Mouse (Mus musculus) stomach, postnatal 0 days (tissue): ENCODE data around the gene Ugt1a6a. TPM values are rescaled to one million over a fixed set of nuclear protein-coding genes. Genes with fewer than 3 reads are reported as not detected.
"Not testable (repeated sequence)": the region's sequence is repeated elsewhere in the genome, so short reads cannot be mapped to it uniquely, and the experiment has no call there.

Experiments
- ATAC-seq: fragments of 200-750 bp; cut with Nextera tagmentation; 2 replicates; pipeline ENCODE4 v1.8.0; 2017; ENCODE audit not compliant: low FRiP score, low TSS enrichment
- DNase-seq: peaks from one replicate; pipeline ENCODE4 v3.0.0-alpha.2; 2016; ENCODE audit warnings: low spot score
- H3K27ac ChIP-seq: fragments of 300-500 bp; sonication (generic); replicated peaks from 2 replicates; pipeline ENCODE4 v1.5.1; 2014; ENCODE audit warnings: mild to moderate bottlenecking, control low read depth
- H3K27me3 ChIP-seq: fragments of 300-500 bp; sonication (generic); 2 replicates; pipeline ENCODE4 v1.6.1; 2014; ENCODE audit warnings: low read length; ENCODE audit not compliant: control insufficient read depth, insufficient read depth
- H3K36me3 ChIP-seq: fragments of 300-500 bp; sonication (generic); 2 replicates; pipeline ENCODE4 v1.6.1; 2014; ENCODE audit warnings: low read length, mixed read lengths; ENCODE audit not compliant: control insufficient read depth, insufficient read depth
- H3K4me1 ChIP-seq: fragments of 300-500 bp; sonication (generic); replicated peaks from 2 replicates; pipeline ENCODE4 v1.6.1; 2014; ENCODE audit warnings: antibody characterized with exemption; ENCODE audit not compliant: control insufficient read depth, insufficient read depth
- H3K4me2 ChIP-seq: fragments of 300-500 bp; sonication (generic); replicated peaks from 2 replicates; pipeline ENCODE4 v1.6.1; 2014; ENCODE audit warnings: low read depth, mild to moderate bottlenecking, control low read depth, moderate library complexity
- H3K4me3 ChIP-seq: fragments of 300-500 bp; sonication (generic); 2 replicates; pipeline ENCODE4 v1.5.1; 2014; ENCODE audit warnings: low read depth, low read length, control low read depth
- H3K9ac ChIP-seq: fragments of 300-500 bp; sonication (generic); 2 replicates; pipeline ENCODE4 v1.6.1; 2014; ENCODE audit warnings: mild to moderate bottlenecking, low read length, control low read depth, mixed read lengths
- H3K9me3 ChIP-seq: fragments of 300-500 bp; sonication (generic); 2 replicates; pipeline ENCODE4 v1.6.1; 2016; ENCODE audit warnings: low read length; ENCODE audit not compliant: control insufficient read depth
- CTCF ChIP-seq: IDR thresholded peaks from 2 replicates; pipeline ENCODE4 v1.5.1; 2016; ENCODE audit warnings: antibody characterized with exemption, low read depth, mild to moderate bottlenecking, moderate library complexity
- EP300 ChIP-seq: optimal IDR thresholded peaks from 2 replicates; pipeline ENCODE3; 2016; ENCODE audit warnings: antibody characterized with exemption
- WGBS: fragments of 180-500 bp; shearing (Covaris S2); extraction: QIAGEN DNeasy Blood & Tissue Kit; methylation state at CpG from one replicate; pipeline ENCODE4 v1.1.7; 2014; 5-methylcytosine and 5-hydroxymethylcytosine counted together
- polyA plus RNA-seq: library from polyadenylated mRNA; unstranded; fragments of >200 nt; fragmentation: Nextera tagmentation; extraction: Ambion mirVana; gene quantifications from 2 replicates; pipeline ENCODE4 v1.2.1, GENCODE M21; 2015

The Ugt1a6a gene
- polyA plus RNA-seq, 1 experiment from 2014 or later, result 56.5 TPM

DNA sequence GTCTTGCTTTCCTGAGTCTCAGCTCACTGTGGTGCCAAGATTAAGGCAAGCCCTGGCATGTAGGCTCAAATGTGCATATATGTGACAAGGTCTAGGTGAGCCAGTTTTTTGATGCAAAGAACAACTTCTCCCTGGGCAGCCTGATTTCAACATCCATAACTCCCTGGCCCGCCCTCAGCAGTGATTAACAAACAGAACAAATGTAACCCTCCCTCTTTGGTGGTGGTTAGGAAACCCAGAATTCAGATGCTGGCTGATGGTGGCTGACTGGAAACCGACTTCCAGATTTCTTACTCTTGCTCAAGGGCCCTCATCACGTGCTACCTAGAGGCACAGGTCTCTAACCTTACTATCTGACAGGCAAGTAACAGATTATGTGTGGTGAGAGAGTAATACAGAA, 31.6 kb upstream of the Ugt1a6a start, which contains the start of gene Ugt1a6b:
Ugt1a6b (plus strand) TSS at position 234 of the 400 bp plus-strand sequence.
- H3K36me3 ChIP-seq, H3K4me2 ChIP-seq, DNase-seq, H3K9me3 ChIP-seq, H3K9ac ChIP-seq, H3K4me1 ChIP-seq, H3K27me3 ChIP-seq, H3K4me3 ChIP-seq: not testable (repeated sequence)
- WGBS, result 30% methylated on average over 3 of the region's 3 CpGs
- H3K27ac ChIP-seq, result peak within 1 kb of the TSS; percentile 70
- ATAC-seq, result peak; percentile 41; the same call in 1 of the 2 replicates

DNA sequence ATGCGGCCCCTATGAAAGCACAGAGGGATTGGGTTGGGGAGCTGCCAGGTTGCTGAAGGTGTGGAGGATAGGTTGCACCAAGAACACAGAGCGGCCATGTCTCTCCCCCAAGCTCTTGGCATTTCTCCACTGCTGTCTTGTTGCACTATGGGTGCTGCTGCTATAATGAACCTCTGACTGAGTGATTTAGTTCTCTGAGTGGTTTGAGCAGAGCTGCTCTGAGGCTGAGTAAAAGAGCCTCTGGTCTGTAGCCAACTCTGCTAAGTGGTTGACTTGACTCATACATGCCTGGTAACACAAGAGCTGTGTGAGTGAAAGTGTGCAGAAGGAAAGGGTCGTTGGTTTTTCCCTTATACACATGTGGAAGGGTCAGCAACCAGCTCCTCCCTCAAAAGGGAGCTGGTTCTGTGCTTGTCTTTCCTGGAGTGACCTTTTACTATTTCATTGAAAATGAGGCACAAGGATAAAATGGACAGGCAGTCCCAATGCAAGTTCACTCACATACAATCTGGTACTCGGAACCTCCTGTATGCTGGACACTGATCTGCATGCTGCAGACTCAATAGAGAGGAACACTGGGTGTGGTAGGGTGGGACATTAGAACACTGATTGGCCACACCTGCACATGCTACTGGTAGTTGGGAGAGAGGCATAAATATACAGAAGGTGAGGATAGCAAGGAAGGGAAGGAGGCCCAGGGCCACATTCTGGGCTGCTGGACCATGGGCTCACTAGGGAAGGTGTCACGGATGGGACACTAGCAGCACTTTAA, 30.7 kb upstream of the Ugt1a6a start:
- ATAC-seq (peak; percentile 62), DNase-seq (peak; percentile 23)
- H3K4me3 ChIP-seq, H3K36me3 ChIP-seq, H3K27me3 ChIP-seq, H3K9me3 ChIP-seq, H3K4me2 ChIP-seq, H3K9ac ChIP-seq, H3K4me1 ChIP-seq: not testable (repeated sequence)
- H3K27ac ChIP-seq, result peak overlapping the region; percentile 56
- WGBS, result 57% methylated on average over 4 of the region's 5 CpGs

- no peak for ATAC-seq
- Histone ChIP-seq H3K9ac (no peak overlapping the region), H3K4me1 (no peaks in the 10 kb centered on the region), H3K4me2 (no peak overlapping the region), H3K36me3 (no peaks in the 10 kb centered on the region), H3K4me3 (no peak overlapping the region), H3K27ac (no peak overlapping the region), H3K27me3 (no peaks in the 10 kb centered on the region), H3K9me3 (no peaks in the 10 kb centered on the region)
- DNase-seq, result no peak
- 89% methylated on average over 1 of the region's 1 CpGs for WGBS
- TF ChIP-seq EP300, result no peak
- TF ChIP-seq CTCF, result no peak
Observed at GRCm38 (mm10) chr1:88104667-88105430, 29.8 kb upstream of the Ugt1a6a start.

DNA sequence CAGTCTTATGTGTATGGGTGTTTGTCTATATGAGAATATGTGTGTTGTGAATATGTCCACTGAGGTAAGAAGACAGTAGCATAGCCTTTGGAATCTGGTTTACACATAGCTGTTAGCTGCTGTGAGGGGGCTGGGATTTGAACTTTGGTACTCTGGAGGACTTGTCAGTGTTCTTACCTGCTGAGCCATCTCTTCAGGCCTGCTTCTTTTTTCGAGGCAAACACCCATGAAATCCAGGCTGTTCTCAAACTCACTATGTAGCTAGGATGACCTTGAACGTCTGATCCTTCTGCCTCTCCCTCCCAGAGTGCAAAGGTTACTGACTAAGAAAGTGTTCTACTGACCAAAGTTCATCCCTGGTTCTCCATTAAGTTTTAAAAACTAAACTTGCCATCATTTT, 29.0 kb upstream of the Ugt1a6a start:
- ATAC-seq, result no peak
- no peak overlapping the region for H3K4me2 ChIP-seq
- 42% methylated on average over 2 of the region's 2 CpGs for WGBS
- H3K9me3 ChIP-seq, result no peaks in the 10 kb centered on the region
- TF ChIP-seq EP300 (no peak), CTCF (no peak)
- no peaks in the 10 kb centered on the region for H3K36me3 ChIP-seq
- no peaks in the 10 kb centered on the region for H3K27me3 ChIP-seq
- H3K9ac ChIP-seq, result no peak overlapping the region
- DNase-seq, result no peak
- H3K27ac ChIP-seq, result no peak overlapping the region
- H3K4me1 ChIP-seq, result no peaks in the 10 kb centered on the region
- no peak overlapping the region for H3K4me3 ChIP-seq

GRCm38 (mm10) chr1:88109027-88109557, 25.5 kb upstream of the Ugt1a6a start:
- H3K4me2 ChIP-seq, H3K27me3 ChIP-seq, H3K9me3 ChIP-seq, H3K9ac ChIP-seq, H3K36me3 ChIP-seq, H3K4me1 ChIP-seq, H3K27ac ChIP-seq, H3K4me3 ChIP-seq, DNase-seq: not testable (repeated sequence)
- WGBS, result 43% methylated on average over 2 of the region's 2 CpGs
- ATAC-seq, result peak; percentile 90

DNA sequence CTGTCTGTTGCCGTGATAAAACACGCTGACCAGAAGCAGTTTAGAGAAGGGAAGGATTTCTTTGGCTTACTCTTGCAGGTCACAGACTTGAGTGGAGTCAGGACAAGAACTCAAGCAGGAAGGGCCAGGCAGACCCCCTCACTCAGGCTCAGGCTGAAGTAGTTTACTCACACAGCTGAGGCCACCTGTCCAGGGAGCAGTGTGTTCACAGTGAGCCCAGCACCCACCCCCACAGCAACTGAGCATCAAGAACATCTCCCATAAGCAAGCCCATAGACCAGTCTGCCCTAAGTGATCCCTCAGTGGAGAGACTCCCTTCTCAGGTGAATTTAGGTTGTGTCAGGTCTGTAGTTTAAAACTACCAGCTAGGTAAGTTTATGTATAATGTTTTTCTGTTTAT, 25.0 kb upstream of the Ugt1a6a start:
- H3K36me3 ChIP-seq, H3K4me1 ChIP-seq, H3K4me2 ChIP-seq, H3K4me3 ChIP-seq, DNase-seq, H3K27ac ChIP-seq, H3K27me3 ChIP-seq, H3K9ac ChIP-seq, H3K9me3 ChIP-seq, ATAC-seq: not testable (repeated sequence)
- WGBS, result 44% methylated on average over 2 of the region's 2 CpGs

DNA sequence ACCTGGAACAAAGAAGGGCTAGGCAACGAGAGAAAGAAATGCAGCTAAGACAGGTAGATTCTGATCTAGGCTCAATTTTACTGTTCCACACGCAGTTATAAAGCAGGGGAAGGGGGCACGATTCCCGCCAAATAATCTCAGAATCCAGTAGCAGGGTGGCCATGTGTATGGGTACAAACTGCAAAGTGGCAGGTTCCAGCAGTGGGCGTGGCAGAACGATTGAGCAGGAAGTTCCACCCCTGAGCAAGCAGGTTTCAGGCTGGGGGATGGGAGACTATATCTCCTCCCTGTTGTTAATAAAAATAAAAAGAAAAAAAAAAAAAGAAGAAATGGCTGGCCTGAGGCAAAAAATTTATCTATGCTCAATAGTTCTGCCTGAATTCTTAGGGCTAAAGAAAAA, 21.8 kb upstream of the Ugt1a6a start:
- H3K27me3 ChIP-seq, H3K27ac ChIP-seq, H3K9me3 ChIP-seq, H3K4me1 ChIP-seq, H3K36me3 ChIP-seq, H3K4me3 ChIP-seq, DNase-seq, H3K9ac ChIP-seq, H3K4me2 ChIP-seq, ATAC-seq: not testable (repeated sequence)
- WGBS, result 88% methylated on average over 6 of the region's 6 CpGs
